Mouse (Mus musculus): ENCODE measurements around the gene Tmprss15.

The Tmprss15 gene

GRCm38 (mm10) chr16:79090997-79091396 lies at the start of gene Tmprss15:
Tmprss15 (minus strand) TSS chr16:79091097.
- DNase-seq (ENCODE audit: low read depth, low spot score): no peak

- DNase-seq (ENCODE audit: low read depth, low spot score): no peak
These were observed 24.0 kb upstream of the Tmprss15 start for GRCm38 (mm10) chr16:79114879-79115278.

- DNase-seq (ENCODE audit: low read depth, low spot score): no peak
These were observed 18.6 kb upstream of the Tmprss15 start for GRCm38 (mm10) chr16:79109516-79109915.

GRCm38 (mm10) chr16:79108969-79109368 lies 18.1 kb upstream of the Tmprss15 start:
- DNase-seq (ENCODE audit: low read depth, low spot score): no peak

GRCm38 (mm10) chr16:79100325-79100724 lies 9.4 kb upstream of the Tmprss15 start:
- no peak for DNase-seq (ENCODE audit: low read depth, low spot score)

GRCm38 (mm10) chr16:79098321-79098720 lies 7.4 kb upstream of the Tmprss15 start:
- no peak for DNase-seq (ENCODE audit: low read depth, low spot score)

- DNase-seq (ENCODE audit: low read depth, low spot score): no peak
These were observed 4.3 kb downstream of the Tmprss15 start for GRCm38 (mm10) chr16:79086550-79086949.

- DNase-seq (ENCODE audit: low read depth, low spot score): no peak
These were observed 27.0 kb downstream of the Tmprss15 start for GRCm38 (mm10) chr16:79063848-79064247.

- DNase-seq (ENCODE audit: low read depth, low spot score): peak; percentile 24
These were observed 31.9 kb downstream of the Tmprss15 start for GRCm38 (mm10) chr16:79058775-79059558.

- DNase-seq (ENCODE audit: low read depth, low spot score): no peak
These were observed 58.3 kb downstream of the Tmprss15 start for GRCm38 (mm10) chr16:79032593-79032992.

- DNase-seq (ENCODE audit: low read depth, low spot score): no peak
These were observed 88.1 kb downstream of the Tmprss15 start for GRCm38 (mm10) chr16:79002812-79003211.

GRCm38 (mm10) chr16:79001679-79002078 lies 89.2 kb downstream of the Tmprss15 start:
- DNase-seq (ENCODE audit: low read depth, low spot score): no peak

GRCm38 (mm10) chr16:78976384-78976783 lies 114.5 kb downstream of the Tmprss15 start:
- no peak for DNase-seq (ENCODE audit: low read depth, low spot score)

GRCm38 (mm10) chr16:78974099-78974498 lies 116.8 kb downstream of the Tmprss15 start:
- no peak for DNase-seq (ENCODE audit: low read depth, low spot score)

GRCm38 (mm10) chr16:78969091-78969731 lies 121.7 kb downstream of the Tmprss15 start:
- peak; percentile 31 for DNase-seq (ENCODE audit: low read depth, low spot score)

GRCm38 (mm10) chr16:78957434-78957833 lies 133.5 kb downstream of the Tmprss15 start:
- no peak for DNase-seq (ENCODE audit: low read depth, low spot score)

GRCm38 (mm10) chr16:78950359-78950758 lies 140.5 kb downstream of the Tmprss15 start:
- DNase-seq (ENCODE audit: low read depth, low spot score): no peak

- no peak for DNase-seq (ENCODE audit: low read depth, low spot score)
These were observed 153.1 kb downstream of the Tmprss15 start for GRCm38 (mm10) chr16:78937755-78938154.

GRCm38 (mm10) chr16:78934298-78934697 lies 156.6 kb downstream of the Tmprss15 start:
- DNase-seq (ENCODE audit: low read depth, low spot score): no peak

GRCm38 (mm10) chr16:78931287-78932025 lies 159.4 kb downstream of the Tmprss15 start:
- DNase-seq (ENCODE audit: low read depth, low spot score): no peak

GRCm38 (mm10) chr16:78930382-78931286 lies 160.3 kb downstream of the Tmprss15 start, which contains the start of gene Chodl:
Chodl (plus strand) TSS chr16:78930948.
- peak; percentile 45 for DNase-seq (ENCODE audit: low read depth, low spot score)

All from mesoderm, embryonic 11.5 days (tissue).